Mouse (Mus musculus): ENCODE measurements around the gene Cltb. TPM values are rescaled to one million over a fixed set of nuclear protein-coding genes. Genes with fewer than 3 reads are reported as not detected.

The Cltb gene
- polyA plus RNA-seq, 1 experiment from 2014 or later, result 30.9 TPM

- H3K27ac ChIP-seq (ENCODE audit: low read depth, low read length), result peak within 1 kb of the TSS; percentile 54
- peaks cover 7% of the 10 kb centered on the region; the same call in 1 of the 2 replicates for H3K4me1 ChIP-seq (ENCODE audit: control insufficient read depth, insufficient read depth, low read length)
- H3K4me2 ChIP-seq (ENCODE audit: low read depth), result peak within 1 kb of the TSS; percentile 59
- H3K9ac ChIP-seq (ENCODE audit: low read length), result peak within 1 kb of the TSS; percentile 84
- H3K27me3 ChIP-seq (ENCODE audit: control insufficient read depth, insufficient read depth, low read length), result no peaks in the 10 kb centered on the region
- ATAC-seq (ENCODE audit: insufficient read depth, low FRiP score, low TSS enrichment), result peak; percentile 95
- under 1% methylated on average over 55 of the region's 55 CpGs for WGBS
- peak within 1 kb of the TSS; percentile 67 for H3K4me3 ChIP-seq (ENCODE audit: low read depth, low read length)
- H3K9me3 ChIP-seq (ENCODE audit: control insufficient read depth, low read length), result no peaks in the 10 kb centered on the region
- peak; percentile 86 for DNase-seq (ENCODE audit: low spot score)
- no peaks in the 10 kb centered on the region; the same call in 1 of the 2 replicates for H3K36me3 ChIP-seq (ENCODE audit: control insufficient read depth, insufficient read depth, low read length)
Observed at GRCm38 (mm10) chr13:54574854-54575481, 36.2 kb downstream of the Cltb start, which contains the start of gene Arl10. Gene Arl10, plus strand, starts transcription at chr13:54575015.

- no peaks in the 10 kb centered on the region for H3K27me3 ChIP-seq (ENCODE audit: control insufficient read depth, insufficient read depth, low read length)
- H3K36me3 ChIP-seq (ENCODE audit: control insufficient read depth, insufficient read depth, low read length), result no peaks in the 10 kb centered on the region
- WGBS, result 84% methylated on average over 4 of the region's 4 CpGs
- no peak overlapping the region for H3K4me2 ChIP-seq (ENCODE audit: low read depth)
- H3K27ac ChIP-seq (ENCODE audit: low read depth, low read length), result no peak overlapping the region
- no peaks in the 10 kb centered on the region for H3K9me3 ChIP-seq (ENCODE audit: control insufficient read depth, low read length)
- peaks cover 7% of the 10 kb centered on the region; the same call in 1 of the 2 replicates for H3K4me1 ChIP-seq (ENCODE audit: control insufficient read depth, insufficient read depth, low read length)
- ATAC-seq (ENCODE audit: insufficient read depth, low FRiP score, low TSS enrichment), result no peak
- DNase-seq (ENCODE audit: low spot score), result no peak
- H3K4me3 ChIP-seq (ENCODE audit: low read depth, low read length), result no peak overlapping the region
- no peak overlapping the region for H3K9ac ChIP-seq (ENCODE audit: low read length)
Observed at GRCm38 (mm10) chr13:54572621-54573020, 38.5 kb downstream of the Cltb start.

- H3K4me2 ChIP-seq (ENCODE audit: low read depth), result no peak overlapping the region
- H3K36me3 ChIP-seq (ENCODE audit: control insufficient read depth, insufficient read depth, low read length), result no peaks in the 10 kb centered on the region
- no peak overlapping the region for H3K9ac ChIP-seq (ENCODE audit: low read length)
- H3K4me1 ChIP-seq (ENCODE audit: control insufficient read depth, insufficient read depth, low read length), result peaks cover 7% of the 10 kb centered on the region; the same call in 1 of the 2 replicates
- DNase-seq (ENCODE audit: low spot score) (no peak), ATAC-seq (ENCODE audit: insufficient read depth, low FRiP score, low TSS enrichment) (no peak)
- no peaks in the 10 kb centered on the region for H3K9me3 ChIP-seq (ENCODE audit: control insufficient read depth, low read length)
- H3K4me3 ChIP-seq (ENCODE audit: low read depth, low read length), result no peak overlapping the region
- no peaks in the 10 kb centered on the region for H3K27me3 ChIP-seq (ENCODE audit: control insufficient read depth, insufficient read depth, low read length)
- no peak overlapping the region for H3K27ac ChIP-seq (ENCODE audit: low read depth, low read length)
- 33% methylated on average over 2 of the region's 2 CpGs for WGBS
Observed at GRCm38 (mm10) chr13:54571637-54572036, 39.5 kb downstream of the Cltb start.

- no peak for DNase-seq (ENCODE audit: low spot score)
- no peak overlapping the region for H3K27ac ChIP-seq (ENCODE audit: low read depth, low read length)
- ATAC-seq (ENCODE audit: insufficient read depth, low FRiP score, low TSS enrichment), result no peak
- H3K36me3 ChIP-seq (ENCODE audit: control insufficient read depth, insufficient read depth, low read length), result no peaks in the 10 kb centered on the region
- WGBS, result 75% methylated on average over 4 of the region's 4 CpGs
- peaks cover 3% of the 10 kb centered on the region; the same call in 1 of the 2 replicates for H3K4me1 ChIP-seq (ENCODE audit: control insufficient read depth, insufficient read depth, low read length)
- H3K9me3 ChIP-seq (ENCODE audit: control insufficient read depth, low read length), result no peaks in the 10 kb centered on the region
- no peak overlapping the region for H3K4me3 ChIP-seq (ENCODE audit: low read depth, low read length)
- no peak overlapping the region for H3K9ac ChIP-seq (ENCODE audit: low read length)
- H3K4me2 ChIP-seq (ENCODE audit: low read depth), result no peak overlapping the region
- H3K27me3 ChIP-seq (ENCODE audit: control insufficient read depth, insufficient read depth, low read length), result no peaks in the 10 kb centered on the region
Observed at GRCm38 (mm10) chr13:54570736-54571135, 40.4 kb downstream of the Cltb start.

GRCm38 (mm10) chr13:54569282-54569681 lies 41.9 kb downstream of the Cltb start:
- DNase-seq (ENCODE audit: low spot score) (no peak), ATAC-seq (ENCODE audit: insufficient read depth, low FRiP score, low TSS enrichment) (no peak)
- H3K27me3 ChIP-seq (ENCODE audit: control insufficient read depth, insufficient read depth, low read length), result no peaks in the 10 kb centered on the region
- peaks cover 1% of the 10 kb centered on the region for H3K4me1 ChIP-seq (ENCODE audit: control insufficient read depth, insufficient read depth, low read length)
- no peaks in the 10 kb centered on the region for H3K9me3 ChIP-seq (ENCODE audit: control insufficient read depth, low read length)
- no peak overlapping the region for H3K9ac ChIP-seq (ENCODE audit: low read length)
- H3K4me2 ChIP-seq (ENCODE audit: low read depth), result no peak overlapping the region
- WGBS, result 47% methylated on average over 1 of the region's 1 CpGs
- no peak overlapping the region for H3K27ac ChIP-seq (ENCODE audit: low read depth, low read length)
- no peaks in the 10 kb centered on the region for H3K36me3 ChIP-seq (ENCODE audit: control insufficient read depth, insufficient read depth, low read length)
- H3K4me3 ChIP-seq (ENCODE audit: low read depth, low read length), result no peak overlapping the region

GRCm38 (mm10) chr13:54568380-54568779 lies 42.8 kb downstream of the Cltb start:
- H3K4me3 ChIP-seq (ENCODE audit: low read depth, low read length), result no peak overlapping the region
- no peak overlapping the region for H3K27ac ChIP-seq (ENCODE audit: low read depth, low read length)
- H3K4me1 ChIP-seq (ENCODE audit: control insufficient read depth, insufficient read depth, low read length), result peaks cover 6% of the 10 kb centered on the region
- H3K4me2 ChIP-seq (ENCODE audit: low read depth), result no peak overlapping the region
- H3K9ac ChIP-seq (ENCODE audit: low read length), result no peak overlapping the region
- ATAC-seq (ENCODE audit: insufficient read depth, low FRiP score, low TSS enrichment) (no peak), DNase-seq (ENCODE audit: low spot score) (no peak)
- WGBS, result 42% methylated on average over 5 of the region's 5 CpGs
- no peaks in the 10 kb centered on the region for H3K27me3 ChIP-seq (ENCODE audit: control insufficient read depth, insufficient read depth, low read length)
- H3K9me3 ChIP-seq (ENCODE audit: control insufficient read depth, low read length), result no peaks in the 10 kb centered on the region
- no peaks in the 10 kb centered on the region for H3K36me3 ChIP-seq (ENCODE audit: control insufficient read depth, insufficient read depth, low read length)

- peaks cover 2% of the 10 kb centered on the region; the same call in 1 of the 2 replicates for H3K36me3 ChIP-seq (ENCODE audit: control insufficient read depth, insufficient read depth, low read length)
- H3K9ac ChIP-seq (ENCODE audit: low read length), result no peak overlapping the region
- H3K4me2 ChIP-seq (ENCODE audit: low read depth), result peak overlapping the region; percentile 43
- H3K9me3 ChIP-seq (ENCODE audit: control insufficient read depth, low read length), result no peaks in the 10 kb centered on the region
- 48% methylated on average over 8 of the region's 8 CpGs for WGBS
- peaks cover 8% of the 10 kb centered on the region for H3K4me1 ChIP-seq (ENCODE audit: control insufficient read depth, insufficient read depth, low read length)
- H3K27ac ChIP-seq (ENCODE audit: low read depth, low read length), result no peak overlapping the region
- peak overlapping the region; percentile 90 for H3K4me3 ChIP-seq (ENCODE audit: low read depth, low read length)
- ATAC-seq (ENCODE audit: insufficient read depth, low FRiP score, low TSS enrichment) (peak; percentile 69), DNase-seq (ENCODE audit: low spot score) (peak; percentile 52)
- no peaks in the 10 kb centered on the region for H3K27me3 ChIP-seq (ENCODE audit: control insufficient read depth, insufficient read depth, low read length)
Observed at GRCm38 (mm10) chr13:54565594-54566345, 45.4 kb downstream of the Cltb start.

- H3K4me1 ChIP-seq (ENCODE audit: control insufficient read depth, insufficient read depth, low read length), result peaks cover 8% of the 10 kb centered on the region
- DNase-seq (ENCODE audit: low spot score) (peak; percentile 96), ATAC-seq (ENCODE audit: insufficient read depth, low FRiP score, low TSS enrichment) (peak; percentile 96)
- H3K4me2 ChIP-seq (ENCODE audit: low read depth), result peak within 1 kb of the TSS; percentile 61
- H3K9me3 ChIP-seq (ENCODE audit: control insufficient read depth, low read length), result no peaks in the 10 kb centered on the region
- no peaks in the 10 kb centered on the region for H3K27me3 ChIP-seq (ENCODE audit: control insufficient read depth, insufficient read depth, low read length)
- H3K27ac ChIP-seq (ENCODE audit: low read depth, low read length), result peak within 1 kb of the TSS; percentile 71; the same call in 1 of the 2 replicates
- H3K36me3 ChIP-seq (ENCODE audit: control insufficient read depth, insufficient read depth, low read length), result peaks cover 7% of the 10 kb centered on the region
- 0% methylated on average over 27 of the region's 27 CpGs for WGBS
- H3K9ac ChIP-seq (ENCODE audit: low read length), result peak within 1 kb of the TSS; percentile 96
- peak within 1 kb of the TSS; percentile 90 for H3K4me3 ChIP-seq (ENCODE audit: low read depth, low read length)
Observed at GRCm38 (mm10) chr13:54565201-54565581, 46.0 kb downstream of the Cltb start, which contains the start of gene 4833439L19Rik. Gene 4833439L19Rik, minus strand, starts transcription at chr13:54565435.

Measured in neural tube, embryonic 11.5 days (tissue).